Mouse (Mus musculus) limb, embryonic 11.5 days (tissue): ENCODE data around the gene Ly75. TPM values are rescaled to one million over a fixed set of nuclear protein-coding genes. Genes with fewer than 3 reads are reported as not detected.

Experiments
- ATAC-seq: fragments of 200-750 bp; cut with Nextera tagmentation; 2 replicates; pipeline ENCODE4 v1.8.0; 2017; ENCODE audit warnings: low read depth; ENCODE audit not compliant: insufficient number of reproducible peaks, low FRiP score, low TSS enrichment
- DNase-seq: peaks from one replicate; pipeline ENCODE4 v3.0.0-alpha.2; 2015; ENCODE audit warnings: low spot score
- H3K27ac ChIP-seq: fragments of 300-500 bp; sonication (generic); replicated peaks from 2 replicates; pipeline ENCODE4 v1.5.1; 2014; ENCODE audit warnings: low read depth, mild to moderate bottlenecking, low read length
- H3K27me3 ChIP-seq: fragments of 300-500 bp; sonication (generic); 2 replicates; pipeline ENCODE4 v1.6.1; 2014; ENCODE audit warnings: mild to moderate bottlenecking, low read length, mixed read lengths; ENCODE audit not compliant: control insufficient read depth, insufficient read depth
- H3K36me3 ChIP-seq: fragments of 300-500 bp; sonication (generic); 2 replicates; pipeline ENCODE4 v1.6.1; 2014; ENCODE audit warnings: mild to moderate bottlenecking, low read length, moderate library complexity, mixed read lengths; ENCODE audit not compliant: control insufficient read depth, insufficient read depth
- H3K4me1 ChIP-seq: fragments of 300-500 bp; sonication (generic); 2 replicates; pipeline ENCODE4 v1.6.1; 2014; ENCODE audit warnings: low read length, mixed read lengths; ENCODE audit not compliant: control insufficient read depth, insufficient read depth
- H3K4me2 ChIP-seq: fragments of 300-500 bp; sonication (generic); 2 replicates; pipeline ENCODE4 v1.6.1; 2014; ENCODE audit warnings: low read depth, mild to moderate bottlenecking, moderate library complexity; ENCODE audit not compliant: severe bottlenecking
- H3K4me3 ChIP-seq: fragments of 300-500 bp; sonication (generic); 2 replicates; pipeline ENCODE4 v1.5.1; 2014; ENCODE audit warnings: low read depth, low read length
- H3K9ac ChIP-seq: fragments of 300-500 bp; sonication (generic); 2 replicates; pipeline ENCODE4 v1.6.1; 2014; ENCODE audit warnings: mild to moderate bottlenecking, low read length
- H3K9me3 ChIP-seq: fragments of 300-500 bp; sonication (generic); 2 replicates; pipeline ENCODE4 v1.6.1; 2016; ENCODE audit warnings: low read length; ENCODE audit not compliant: control insufficient read depth
- WGBS: fragments of 180-500 bp; shearing (Covaris S2); extraction: QIAGEN DNeasy Blood & Tissue Kit; methylation state at CpG from one replicate; pipeline ENCODE4 v1.1.7; 2014; 5-methylcytosine and 5-hydroxymethylcytosine counted together
- polyA plus RNA-seq: library from polyadenylated mRNA; unstranded; fragments of >200 nt; fragmentation: Nextera tagmentation; extraction: Ambion mirVana; gene quantifications from 2 replicates; pipeline ENCODE4 v1.2.1, GENCODE M21; 2014

Ly75 gene
- polyA plus RNA-seq, 1 experiment from 2014 or later, result 6.3 TPM

GRCm38 (mm10) chr2:60260621-60261350 is 122.3 kb downstream of the Ly75 start:
- Histone ChIP-seq H3K4me1 (no peaks in the 10 kb centered on the region), H3K9me3 (no peaks in the 10 kb centered on the region), H3K4me3 (no peak overlapping the region), H3K36me3 (no peaks in the 10 kb centered on the region; the same call in 1 of the 2 replicates), H3K4me2 (no peak overlapping the region), H3K27ac (no peak overlapping the region), H3K9ac (no peak overlapping the region), H3K27me3 (no peaks in the 10 kb centered on the region)
- DNase-seq, result no peak
- no peak for ATAC-seq
- 87% methylated on average over 5 of the region's 5 CpGs for whole genome bisulfite sequencing

- no peak for DNase-seq
These were observed 123.9 kb downstream of the Ly75 start for GRCm38 (mm10) chr2:60259186-60259585.

GRCm38 (mm10) chr2:60256751-60257150 is 126.4 kb downstream of the Ly75 start:
- Histone ChIP-seq H3K27me3 (no peaks in the 10 kb centered on the region), H3K4me3 (no peak overlapping the region), H3K36me3 (peaks cover 4% of the 10 kb centered on the region; the same call in 1 of the 2 replicates), H3K4me2 (no peak overlapping the region), H3K9me3 (no peaks in the 10 kb centered on the region), H3K4me1 (no peaks in the 10 kb centered on the region), H3K27ac (no peak overlapping the region), H3K9ac (no peak overlapping the region)
- 92% methylated on average over 2 of the region's 2 CpGs for WGBS
- DNase-seq (no peak), ATAC-seq (no peak)

More at GRCm38 (mm10) chr2:60259186-60259585, 123.9 kb downstream of the Ly75 start:
- no peaks in the 10 kb centered on the region for H3K27me3 ChIP-seq
- WGBS, result 98% methylated on average over 5 of the region's 5 CpGs
- peaks cover 3% of the 10 kb centered on the region; the same call in 1 of the 2 replicates for H3K36me3 ChIP-seq
- no peak overlapping the region for H3K27ac ChIP-seq
- H3K4me1 ChIP-seq, result no peaks in the 10 kb centered on the region
- H3K4me2 ChIP-seq, result no peak overlapping the region
- H3K9ac ChIP-seq, result no peak overlapping the region
- H3K9me3 ChIP-seq, result no peaks in the 10 kb centered on the region
- no peak for ATAC-seq
- H3K4me3 ChIP-seq, result no peak overlapping the region

GRCm38 (mm10) chr2:60253506-60253905 is 129.6 kb downstream of the Ly75 start:
- Histone ChIP-seq H3K27me3 (no peaks in the 10 kb centered on the region), H3K9ac (no peak overlapping the region), H3K4me1 (no peaks in the 10 kb centered on the region), H3K4me2 (no peak overlapping the region), H3K9me3 (no peaks in the 10 kb centered on the region), H3K36me3 (peaks cover 6% of the 10 kb centered on the region; the same call in 1 of the 2 replicates), H3K27ac (no peak overlapping the region), H3K4me3 (no peak overlapping the region)
- no peak for ATAC-seq
- DNase-seq, result no peak

GRCm38 (mm10) chr2:60252782-60253181 is 130.3 kb downstream of the Ly75 start:
- no peak for DNase-seq
- no peak for ATAC-seq
- peaks cover 6% of the 10 kb centered on the region; the same call in 1 of the 2 replicates for H3K36me3 ChIP-seq
- no peak overlapping the region for H3K4me3 ChIP-seq
- H3K4me2 ChIP-seq, result no peak overlapping the region
- H3K9me3 ChIP-seq, result no peaks in the 10 kb centered on the region
- H3K4me1 ChIP-seq, result no peaks in the 10 kb centered on the region
- 85% methylated on average over 4 of the region's 4 CpGs for WGBS
- no peak overlapping the region for H3K9ac ChIP-seq
- no peak overlapping the region for H3K27ac ChIP-seq
- no peaks in the 10 kb centered on the region for H3K27me3 ChIP-seq

Other genes starting within 250 kb of the Ly75 start
- gene Baz2b, start 173.5 kb downstream of the Ly75 start, polyA plus RNA-seq, result 64.2 and 66.0 TPM in 2 replicates
- gene March7, start 173.4 kb downstream of the Ly75 start, polyA plus RNA-seq, result 80.5 and 86.5 TPM in 2 replicates
- 27.9 and 28.8 TPM in 2 replicates for gene Cd302, start 98.8 kb downstream of the Ly75 start, polyA plus RNA-seq
- gene Pla2r1, start 170.0 kb upstream of the Ly75 start, polyA plus RNA-seq, result 1.1 and 1.4 TPM in 2 replicates